Mouse (Mus musculus): ENCODE data around the gene Irf4.

Gene Irf4

GRCm38 (mm10) chr13:30760374-30761090, 11.5 kb downstream of the Irf4 start:
- in situ Hi-C loops (cut with MboI, MseI): no loop called here

GRCm38 (mm10) chr13:30761151-30761631, 12.2 kb downstream of the Irf4 start:
- in situ Hi-C loops (cut with MboI, MseI): no loop called here

- in situ Hi-C loops (cut with MboI, MseI): no loop called here
These were observed 13.2 kb downstream of the Irf4 start for GRCm38 (mm10) chr13:30762224-30762623.

GRCm38 (mm10) chr13:30764014-30764740, 15.2 kb downstream of the Irf4 start:
- in situ Hi-C loops (cut with MboI, MseI): no loop called here

GRCm38 (mm10) chr13:30765906-30766305, 16.9 kb downstream of the Irf4 start:
- in situ Hi-C loops (cut with MboI, MseI): loop anchor here (5.0 kb wide), 1 partner anchor 61 kb away; no protein-coding TSS in a partner anchor

GRCm38 (mm10) chr13:30766636-30767476, 17.8 kb downstream of the Irf4 start:
- in situ Hi-C loops (cut with MboI, MseI): loop anchor here (5.0 kb wide), 1 partner anchor 60 kb away; no protein-coding TSS in a partner anchor

GRCm38 (mm10) chr13:30767477-30768127, 18.6 kb downstream of the Irf4 start:
- in situ Hi-C loops (cut with MboI, MseI): loop anchor here (5.0 kb wide), 1 partner anchor 60 kb away; no protein-coding TSS in a partner anchor

- in situ Hi-C loops (cut with MboI, MseI): no loop called here
These were observed 27.0 kb downstream of the Irf4 start for GRCm38 (mm10) chr13:30776021-30776420.

- in situ Hi-C loops (cut with MboI, MseI): no loop called here
These were observed 28.7 kb downstream of the Irf4 start for GRCm38 (mm10) chr13:30777678-30778179.

GRCm38 (mm10) chr13:30781905-30782304, 32.9 kb downstream of the Irf4 start:
- in situ Hi-C loops (cut with MboI, MseI): no loop called here

GRCm38 (mm10) chr13:30782419-30782818, 33.4 kb downstream of the Irf4 start:
- in situ Hi-C loops (cut with MboI, MseI): no loop called here

- in situ Hi-C loops (cut with MboI, MseI): no loop called here
These were observed 36.5 kb downstream of the Irf4 start for GRCm38 (mm10) chr13:30785423-30786040.

- in situ Hi-C loops (cut with MboI, MseI): no loop called here
These were observed 37.4 kb downstream of the Irf4 start for GRCm38 (mm10) chr13:30786235-30787035.

GRCm38 (mm10) chr13:30787036-30787320, 38.0 kb downstream of the Irf4 start:
- in situ Hi-C loops (cut with MboI, MseI): no loop called here

- in situ Hi-C loops (cut with MboI, MseI): no loop called here
These were observed 38.5 kb downstream of the Irf4 start for GRCm38 (mm10) chr13:30787556-30787955.

GRCm38 (mm10) chr13:30787960-30788359, 38.9 kb downstream of the Irf4 start:
- in situ Hi-C loops (cut with MboI, MseI): no loop called here

GRCm38 (mm10) chr13:30788421-30788820, 39.4 kb downstream of the Irf4 start:
- in situ Hi-C loops (cut with MboI, MseI): no loop called here

GRCm38 (mm10) chr13:30790016-30790415, 41.0 kb downstream of the Irf4 start:
- in situ Hi-C loops (cut with MboI, MseI): loop anchor here (5.0 to 10.0 kb wide), 3 partner anchors 33 to 845 kb away; no protein-coding TSS in a partner anchor

- in situ Hi-C loops (cut with MboI, MseI): loop anchor here (5.0 to 10.0 kb wide), 3 partner anchors 35 to 842 kb away; no protein-coding TSS in a partner anchor
These were observed 43.3 kb downstream of the Irf4 start for GRCm38 (mm10) chr13:30792308-30792707.

GRCm38 (mm10) chr13:30792741-30793140, 43.7 kb downstream of the Irf4 start:
- in situ Hi-C loops (cut with MboI, MseI): loop anchor here (5.0 to 10.0 kb wide), 3 partner anchors 35 to 842 kb away; no protein-coding TSS in a partner anchor
